Mouse (Mus musculus) adrenal gland, postnatal 25 days (tissue): Measurements from ENCODE around the gene Efnb3. TPM values are rescaled to one million over a fixed set of nuclear protein-coding genes. Genes with fewer than 3 reads are reported as not detected.

ENCODE experiments used
- DNase-seq: peaks from one replicate; pipeline ENCODE4 v3.0.0; 2021; ENCODE audit warnings: mixed read lengths
- total RNA-seq: library from RNA; stranded (reverse); gene quantifications from 2 replicates; pipeline ENCODE4 v1.2.3, GENCODE M21; 2021

Efnb3 gene
- total RNA-seq, 1 experiment from 2014 or later, result 1.5 TPM

DNA sequence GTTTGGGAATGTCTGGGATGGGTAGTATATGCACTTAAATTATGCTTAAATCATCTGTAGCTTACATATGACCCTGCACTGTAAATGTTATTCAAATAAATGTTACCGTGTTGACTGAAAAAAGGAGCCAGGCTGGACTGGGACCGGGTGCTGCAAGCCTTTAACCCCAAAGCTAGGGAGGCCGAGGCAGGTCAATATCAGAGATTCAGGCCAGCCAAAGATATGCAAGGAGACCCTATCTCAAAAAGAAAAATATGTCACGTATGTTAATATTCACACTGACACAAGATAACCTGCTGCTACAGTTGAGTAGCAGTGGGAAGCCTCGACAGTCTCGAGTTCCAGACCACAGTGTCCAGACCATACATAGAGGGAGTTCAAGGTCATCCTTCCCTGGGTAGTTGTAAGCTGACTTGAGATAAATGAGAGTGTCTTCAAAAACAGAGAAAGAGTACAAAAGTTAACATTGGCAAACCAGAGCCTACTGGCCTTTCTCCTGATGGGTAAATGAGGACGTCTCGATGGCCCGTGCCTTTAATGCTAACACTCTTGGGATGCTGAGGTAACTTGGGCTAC, 22.3 kb upstream of the Efnb3 start:
- no peak for DNase-seq

GRCm38 (mm10) chr11:69581814-69582213, 21.8 kb upstream of the Efnb3 start:
- DNase-seq, result no peak

DNA sequence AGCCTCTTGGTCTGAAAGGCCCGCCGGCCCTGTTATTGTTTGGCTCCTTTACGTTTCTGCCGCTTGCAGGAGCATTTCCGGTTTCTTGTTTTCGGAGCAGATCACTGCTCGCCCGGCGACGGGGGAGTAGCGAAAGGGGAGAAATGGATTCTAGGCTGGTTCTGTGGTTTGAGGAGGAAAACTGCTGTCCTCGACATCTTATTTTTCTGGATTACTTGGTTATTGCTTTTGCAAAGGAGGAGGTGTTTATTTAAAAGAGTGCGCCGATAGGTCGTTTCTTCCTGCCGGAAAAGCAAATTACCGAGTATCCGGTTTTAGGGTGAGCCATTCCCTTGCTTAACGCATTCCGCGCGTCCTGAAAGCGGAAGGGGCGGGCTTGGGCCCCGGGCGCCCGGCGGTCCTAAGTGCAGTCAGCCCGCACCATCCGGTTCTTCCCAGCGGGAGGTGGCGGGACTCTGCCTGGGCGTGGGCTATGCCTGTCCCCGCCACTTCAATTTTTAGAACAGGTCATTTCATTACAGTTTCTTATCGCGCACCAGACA, 21.2 kb upstream of the Efnb3 start:
- peak; percentile 90 for DNase-seq

DNA sequence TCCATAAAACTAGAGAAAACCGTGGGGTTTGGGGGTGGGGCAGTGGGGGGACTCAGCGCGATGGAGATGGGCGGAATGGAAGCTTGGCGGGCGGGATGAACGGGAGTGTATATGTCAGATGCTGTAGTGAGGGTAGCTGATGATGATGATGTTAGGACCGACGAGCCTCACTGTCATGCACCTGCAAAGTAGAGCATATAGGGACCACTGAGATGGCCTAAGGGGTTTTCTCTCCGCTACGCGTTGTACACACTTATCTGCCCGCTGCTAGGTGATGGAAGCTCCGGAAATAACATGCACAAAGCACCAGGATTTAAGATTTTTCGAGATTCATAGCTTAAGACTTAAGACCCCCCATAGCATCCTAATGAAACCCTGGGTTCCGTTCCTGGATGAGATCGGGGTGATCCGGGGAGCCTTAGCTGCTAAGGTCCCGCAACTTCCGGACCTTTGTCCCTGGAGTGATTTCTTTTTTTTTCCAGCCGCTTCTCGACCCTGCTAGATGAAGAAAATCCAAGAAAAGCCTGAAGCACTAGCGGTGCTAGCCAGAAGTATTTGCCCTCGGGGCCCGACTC, 20.7 kb upstream of the Efnb3 start:
- no peak for DNase-seq

GRCm38 (mm10) chr11:69580091-69580514, 20.1 kb upstream of the Efnb3 start, which contains the start of the genes Wrap53 and Trp53:
TSS of gene Wrap53 (minus strand) at chr11:69580255.
TSS of gene Trp53 (plus strand) at chr11:69580359.
- DNase-seq, result peak; percentile 81

- peak; percentile 95 for DNase-seq
Observed at GRCm38 (mm10) chr11:69579128-69580017, 19.4 kb upstream of the Efnb3 start.

DNA sequence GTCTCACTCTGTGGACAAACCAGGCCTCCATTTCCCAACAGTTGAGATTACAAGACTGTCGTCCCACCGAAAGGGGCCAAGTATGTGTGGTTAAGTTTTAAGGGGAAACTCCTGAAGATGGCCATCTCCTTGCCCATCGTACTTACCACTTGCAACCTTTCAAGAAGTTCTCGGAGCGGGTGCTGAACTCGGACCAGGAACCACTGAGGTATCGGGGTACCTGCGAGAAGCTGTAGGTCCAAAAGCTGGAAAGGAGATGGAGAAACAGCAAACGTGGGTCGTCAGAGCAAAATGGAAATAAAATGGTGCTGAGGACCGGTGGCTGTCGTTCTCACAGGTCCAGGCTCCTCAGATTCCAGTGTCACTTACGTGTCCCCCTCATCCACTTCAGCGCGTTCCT, 18.3 kb upstream of the Efnb3 start:
- DNase-seq, result no peak

DNA sequence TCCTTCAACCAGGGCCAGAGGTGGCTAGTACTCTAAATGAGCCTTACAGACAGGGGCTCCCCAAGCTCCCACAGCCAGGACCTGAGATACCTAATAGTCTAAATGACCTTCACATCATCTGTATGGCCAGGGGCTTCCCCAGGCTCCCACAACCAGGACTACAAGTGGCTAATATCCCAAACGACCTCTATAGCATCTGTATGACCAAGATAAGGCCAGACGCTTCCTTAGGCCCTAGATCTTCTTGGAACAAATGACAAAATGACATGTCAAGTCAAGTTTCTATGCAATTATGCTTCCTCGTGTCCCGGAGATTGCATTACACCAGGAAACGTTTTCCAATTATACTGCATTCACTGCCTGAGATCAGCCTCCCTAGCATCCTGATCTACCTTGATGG, 16.3 kb upstream of the Efnb3 start:
- DNase-seq, result no peak

DNA sequence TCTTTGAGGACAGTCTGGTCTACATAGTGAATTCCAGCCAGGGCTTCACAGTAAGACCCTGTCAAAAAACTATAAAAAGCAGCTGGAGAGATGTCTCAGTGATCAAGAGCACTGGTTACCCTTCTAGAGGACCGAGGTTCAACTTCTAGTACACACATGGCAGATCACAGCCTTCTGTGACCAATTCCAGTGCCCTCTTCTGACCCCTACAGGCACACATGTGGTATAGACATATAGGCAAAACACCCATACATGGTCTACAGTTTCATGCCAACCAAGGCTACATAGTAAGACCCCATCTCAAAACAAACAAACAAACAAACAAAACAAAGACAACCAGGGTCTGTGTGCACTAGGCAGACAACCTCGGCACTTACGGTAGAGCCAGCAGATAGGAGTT, 15.2 kb upstream of the Efnb3 start:
- DNase-seq, result no peak

DNA sequence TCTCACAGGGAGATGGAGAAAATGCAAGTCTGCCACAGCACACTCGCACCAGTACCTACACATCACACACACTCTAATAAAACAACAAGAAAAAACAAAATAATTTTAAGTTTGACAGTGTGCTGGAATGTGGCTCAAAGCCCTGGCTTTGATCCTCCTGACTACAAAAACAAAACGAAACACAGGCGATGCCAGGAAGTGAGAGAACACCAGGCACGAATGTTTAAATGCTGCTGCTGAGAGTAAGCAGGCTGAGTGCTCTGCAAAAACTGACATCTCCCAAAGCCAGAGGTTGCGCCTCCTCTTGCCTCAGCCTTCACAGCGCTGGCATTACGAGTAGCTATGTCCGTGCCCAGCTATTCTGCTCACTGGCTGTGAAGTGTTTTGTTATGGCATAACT, 5.1 kb upstream of the Efnb3 start:
- no peak for DNase-seq

- DNase-seq, result no peak
Observed at GRCm38 (mm10) chr11:69564391-69564790, 4.4 kb upstream of the Efnb3 start.

GRCm38 (mm10) chr11:69563373-69563772, 3.4 kb upstream of the Efnb3 start:
- no peak for DNase-seq

DNA sequence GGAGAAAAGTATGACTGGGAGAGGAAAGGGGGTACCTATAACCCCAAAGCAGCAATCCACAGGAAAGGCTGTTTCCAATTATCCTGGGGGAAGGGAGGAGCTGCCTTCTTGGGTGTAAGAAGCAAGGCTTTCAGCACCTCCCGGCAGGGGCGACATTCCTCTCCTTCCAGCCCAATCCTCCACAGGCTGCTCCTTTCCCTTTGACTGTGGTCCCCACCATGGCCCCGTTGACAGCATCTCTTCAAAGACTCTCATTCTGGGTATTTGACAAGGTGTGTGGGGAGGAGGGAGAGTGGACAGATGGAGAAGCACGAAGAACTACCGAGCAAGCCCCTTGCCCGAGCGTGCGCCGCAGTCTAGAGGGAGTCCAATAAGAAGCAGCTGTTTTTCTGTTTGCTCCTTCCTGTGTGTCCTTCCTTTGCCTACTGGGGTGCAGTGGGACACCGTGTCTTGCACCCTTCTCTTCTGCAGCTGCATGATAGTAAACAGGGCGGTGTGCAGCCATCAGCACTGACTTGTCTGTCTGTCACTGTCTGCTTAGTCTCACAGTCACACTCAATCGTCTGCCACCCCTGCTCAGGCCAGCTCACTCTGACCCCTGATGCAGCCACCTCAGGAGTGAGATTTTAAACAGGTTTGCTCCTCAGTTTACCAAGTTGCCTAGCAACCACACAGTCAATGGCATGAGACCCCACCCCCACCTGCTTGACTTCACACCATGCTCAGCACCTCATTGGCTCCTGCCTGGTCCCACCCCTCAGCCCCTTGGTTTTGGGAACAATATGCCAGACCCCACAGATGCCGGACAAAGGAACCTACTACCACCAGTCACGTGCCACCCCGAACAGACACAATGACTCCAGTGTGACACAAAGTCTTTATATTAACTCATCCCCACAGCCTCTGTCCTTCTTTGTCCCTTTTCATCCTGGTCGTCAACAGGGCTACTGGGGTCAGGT, 1.2 kb upstream of the Efnb3 start:
- no peak for DNase-seq

DNA sequence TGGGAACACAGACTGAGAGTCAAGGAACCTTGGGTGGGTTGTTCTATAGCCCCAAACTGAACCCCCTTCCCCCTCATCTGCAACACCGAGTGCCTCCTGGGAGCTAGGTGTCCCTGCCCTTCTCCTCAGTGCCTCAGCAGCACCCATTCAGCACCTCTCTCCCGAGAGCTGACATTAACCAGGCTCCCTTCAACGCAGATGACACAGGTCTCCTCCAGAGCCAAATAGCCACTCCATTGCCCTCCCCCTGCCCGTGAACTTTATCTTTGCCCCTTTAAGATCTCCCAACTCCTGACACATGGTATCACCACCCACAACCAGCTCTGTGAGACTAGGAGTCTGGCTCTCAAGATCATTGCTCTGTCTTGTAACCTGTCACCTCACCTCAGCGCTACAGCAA, 822 bp downstream of the Efnb3 start:
- no peak for DNase-seq

- DNase-seq, result no peak
Observed at GRCm38 (mm10) chr11:69558756-69559155, 1.2 kb downstream of the Efnb3 start.

DNA sequence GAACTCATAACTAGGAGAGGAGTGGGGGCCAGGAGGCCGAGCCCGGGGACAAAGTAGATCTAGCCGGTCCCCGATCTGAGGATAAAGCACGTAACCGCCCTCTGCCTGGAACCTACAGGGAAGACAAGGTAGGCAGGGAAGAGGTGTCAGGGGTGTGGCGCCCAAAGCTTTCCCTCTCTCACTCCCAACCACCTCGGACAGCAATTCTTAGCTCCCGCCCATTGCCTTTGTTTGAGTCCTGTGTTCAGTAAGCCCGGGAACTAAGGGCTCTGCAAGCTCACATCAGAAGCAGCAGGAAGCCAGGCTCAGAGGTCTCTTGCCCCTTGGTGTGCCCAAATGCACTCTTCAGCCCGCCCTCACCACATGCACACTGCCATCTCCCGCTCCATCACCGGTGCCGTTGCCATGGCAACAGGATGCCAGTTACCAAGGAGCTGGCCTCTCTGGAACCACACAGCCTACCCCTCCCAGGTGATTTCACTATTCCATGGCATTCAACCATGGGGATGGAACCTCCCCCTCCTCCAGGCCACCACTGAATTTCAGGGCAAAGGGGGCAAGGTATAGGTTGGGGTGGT, 2.5 kb downstream of the Efnb3 start:
- no peak for DNase-seq

DNA sequence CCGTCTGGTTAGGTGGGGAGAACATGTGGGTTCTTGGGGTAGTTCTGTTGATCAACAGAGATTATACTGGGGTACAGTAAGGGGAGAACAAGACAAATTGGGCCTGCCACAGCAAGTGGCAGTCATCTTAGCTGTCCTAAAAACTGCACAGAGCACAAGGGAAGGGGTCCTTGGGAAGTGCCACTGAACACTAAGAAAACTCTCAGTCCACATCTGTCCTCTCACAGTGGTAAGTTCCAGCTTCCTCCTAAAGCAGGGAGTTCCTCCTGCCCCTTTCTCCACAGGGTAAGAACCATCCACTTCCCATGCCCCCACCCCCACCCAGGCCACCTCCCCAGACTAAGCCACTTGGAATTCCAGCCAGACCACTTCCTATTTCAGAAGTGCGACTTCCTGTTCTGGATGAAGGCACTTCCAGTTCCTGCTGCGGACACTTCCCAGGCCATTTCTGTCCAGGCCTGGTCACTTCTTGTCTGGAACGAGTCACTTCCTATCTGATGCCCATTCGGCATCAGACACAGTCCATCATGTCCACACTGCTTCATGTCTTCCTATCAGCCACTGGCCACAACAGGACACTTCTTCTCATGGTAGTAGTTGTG, 5.4 kb downstream of the Efnb3 start:
- DNase-seq, result no peak

- DNase-seq, result no peak
Observed at GRCm38 (mm10) chr11:69553341-69553721, 6.7 kb downstream of the Efnb3 start.

DNA sequence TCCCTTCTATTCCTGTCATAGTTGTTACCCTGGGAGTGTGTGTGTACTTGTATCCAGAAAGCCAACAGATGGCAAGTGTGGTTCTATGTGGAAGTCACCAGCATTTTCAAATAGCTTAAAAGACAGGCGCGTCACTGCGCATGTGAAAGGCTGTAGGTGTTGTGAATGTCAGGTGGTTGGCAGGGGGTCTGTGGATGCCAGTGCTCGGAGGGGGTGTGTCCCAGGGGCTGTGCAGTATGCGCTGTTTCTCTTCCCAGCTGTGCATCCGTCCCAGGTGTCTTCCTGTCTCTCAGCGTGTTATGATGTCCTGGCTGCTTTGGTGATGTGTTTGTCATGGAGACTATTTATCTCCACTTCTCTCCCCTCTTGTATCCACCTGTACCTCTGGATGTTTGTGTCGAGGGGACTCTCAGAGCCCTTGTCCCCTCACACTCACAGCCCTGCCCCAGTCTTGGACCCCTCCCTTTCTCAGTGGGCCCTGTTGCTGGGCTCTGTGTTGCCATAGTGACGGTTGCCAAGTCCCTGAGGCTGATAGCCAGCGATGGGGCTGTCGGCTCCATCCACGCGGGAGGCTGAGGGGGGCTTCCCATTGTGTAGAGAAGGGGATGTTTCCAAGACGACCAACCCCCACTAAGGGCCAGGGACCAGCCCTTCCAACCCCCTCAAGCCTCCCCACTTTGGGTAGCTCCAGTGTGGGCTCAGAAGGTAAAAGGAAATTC, 7.2 kb downstream of the Efnb3 start:
- DNase-seq, result no peak

DNA sequence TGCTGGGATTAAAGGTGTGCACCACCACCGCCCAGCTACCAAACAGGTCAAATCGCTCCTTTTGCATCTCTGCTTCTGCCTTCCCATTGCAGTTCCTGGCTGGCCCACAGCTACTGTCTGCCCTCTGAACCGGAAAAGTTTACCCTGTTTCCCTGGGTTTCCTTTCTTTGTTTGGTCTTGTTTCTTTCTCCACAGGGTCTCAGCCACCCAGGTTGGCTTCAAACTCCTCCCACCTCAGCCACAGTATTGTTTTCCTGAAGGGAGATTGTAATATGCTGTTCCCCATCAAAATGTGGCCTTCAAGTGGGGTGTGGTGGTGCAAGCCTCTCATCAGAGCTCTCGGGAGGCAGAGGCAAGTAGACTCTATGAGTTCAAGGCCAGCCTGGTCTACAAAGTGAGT, 8.7 kb downstream of the Efnb3 start:
- DNase-seq, result no peak
